Mouse (Mus musculus): Measurements from ENCODE around the gene St3gal5. TPM values are rescaled to one million over a fixed set of nuclear protein-coding genes. Genes with fewer than 3 reads are reported as not detected.

Gene St3gal5
- polyA plus RNA-seq, 1 experiment from 2014 or later = 185 TPM

- peaks cover 98% of the 10 kb centered on the region for H3K36me3 ChIP-seq (replicated peaks)
- no peak for ATAC-seq (ENCODE audit: insufficient read depth)
- peaks cover 56% of the 10 kb centered on the region for H3K4me1 ChIP-seq (replicated peaks)
- WGBS (ENCODE audit: insufficient replicate concordance) = 87% methylated on average over 8 of the region's 8 CpGs
- no peak overlapping the region for H3K9ac ChIP-seq
- no peak overlapping the region for H3K4me3 ChIP-seq (replicated peaks)
- H3K27me3 ChIP-seq = no peaks in the 10 kb centered on the region
- no peak overlapping the region for H3K27ac ChIP-seq (replicated peaks)
- no peaks in the 10 kb centered on the region for H3K9me3 ChIP-seq (replicated peaks)
- H3K4me2 ChIP-seq = no peak overlapping the region
These were observed 35.4 kb downstream of the St3gal5 start for GRCm38 (mm10) chr6:72132671-72133214.

DNA sequence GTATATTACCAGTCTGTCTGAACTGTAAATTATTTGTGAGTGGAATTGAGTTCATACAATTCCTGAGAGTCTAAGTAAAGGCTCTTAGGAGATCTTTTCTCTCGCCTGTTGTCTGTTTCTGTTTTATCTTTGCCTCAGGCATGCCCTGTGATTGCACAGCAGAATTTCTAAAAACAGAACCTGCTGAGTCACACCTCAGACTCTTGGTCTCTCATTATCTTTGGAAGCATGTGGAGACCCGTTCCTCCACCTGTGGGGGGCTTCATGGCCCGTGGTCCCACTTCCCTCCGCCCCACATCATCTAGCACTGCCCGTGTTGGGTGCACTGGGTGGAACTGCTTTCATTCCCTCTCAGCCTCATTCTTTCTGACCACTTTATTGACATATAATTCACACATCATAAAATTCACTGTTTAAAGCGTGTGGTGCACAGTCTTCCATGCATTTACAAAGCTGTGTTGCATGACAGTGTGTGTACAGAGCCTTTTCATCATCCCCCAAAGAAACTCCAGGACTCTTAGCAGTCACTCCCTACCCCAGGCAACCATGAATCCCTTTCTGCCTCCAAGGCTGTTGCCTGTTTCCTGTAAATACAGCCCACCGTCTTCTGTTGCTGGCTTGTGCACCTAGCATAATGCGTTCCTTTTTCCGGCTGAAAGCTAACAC is 37.6 kb downstream of the St3gal5 start:
- Histone ChIP-seq H3K4me2 (peak overlapping the region; percentile 11), H3K4me3 (replicated peaks) (no peak overlapping the region), H3K36me3 (replicated peaks) (peaks cover 82% of the 10 kb centered on the region), H3K27me3 (no peaks in the 10 kb centered on the region), H3K9me3 (replicated peaks) (no peaks in the 10 kb centered on the region), H3K4me1 (replicated peaks) (peaks cover 58% of the 10 kb centered on the region), H3K27ac (replicated peaks) (peak overlapping the region; percentile 77), H3K9ac (no peak overlapping the region)
- peak; percentile 67 for ATAC-seq (ENCODE audit: insufficient read depth)
- 44% methylated on average over 9 of the region's 9 CpGs for WGBS (ENCODE audit: insufficient replicate concordance)

GRCm38 (mm10) chr6:72136016-72136415 is 38.6 kb downstream of the St3gal5 start:
- WGBS (ENCODE audit: insufficient replicate concordance) = 43% methylated on average over 5 of the region's 5 CpGs
- Histone ChIP-seq H3K27ac (replicated peaks) (peak overlapping the region; percentile 77; the same call in 1 of the 2 replicates), H3K36me3 (replicated peaks) (peaks cover 82% of the 10 kb centered on the region), H3K9ac (no peak overlapping the region), H3K4me2 (no peak overlapping the region; the same call in 1 of the 2 replicates), H3K9me3 (replicated peaks) (no peaks in the 10 kb centered on the region), H3K27me3 (no peaks in the 10 kb centered on the region), H3K4me1 (replicated peaks) (peaks cover 67% of the 10 kb centered on the region), H3K4me3 (replicated peaks) (no peak overlapping the region)
- peak; percentile 24; the same call in 1 of the 2 replicates for ATAC-seq (ENCODE audit: insufficient read depth)

- no peak for ATAC-seq (ENCODE audit: insufficient read depth)
- Histone ChIP-seq H3K4me1 (replicated peaks) (peaks cover 70% of the 10 kb centered on the region), H3K9me3 (replicated peaks) (no peaks in the 10 kb centered on the region), H3K4me3 (replicated peaks) (no peak overlapping the region), H3K27me3 (no peaks in the 10 kb centered on the region), H3K27ac (replicated peaks) (0 out of 2 replicates have a peak overlapping the region, but pooled peaks have one; percentile 77), H3K9ac (no peak overlapping the region), H3K4me2 (no peak overlapping the region), H3K36me3 (replicated peaks) (peaks cover 82% of the 10 kb centered on the region)
- 83% methylated on average over 10 of the region's 10 CpGs for WGBS (ENCODE audit: insufficient replicate concordance)
These were observed 39.2 kb downstream of the St3gal5 start for GRCm38 (mm10) chr6:72136543-72136942.

DNA sequence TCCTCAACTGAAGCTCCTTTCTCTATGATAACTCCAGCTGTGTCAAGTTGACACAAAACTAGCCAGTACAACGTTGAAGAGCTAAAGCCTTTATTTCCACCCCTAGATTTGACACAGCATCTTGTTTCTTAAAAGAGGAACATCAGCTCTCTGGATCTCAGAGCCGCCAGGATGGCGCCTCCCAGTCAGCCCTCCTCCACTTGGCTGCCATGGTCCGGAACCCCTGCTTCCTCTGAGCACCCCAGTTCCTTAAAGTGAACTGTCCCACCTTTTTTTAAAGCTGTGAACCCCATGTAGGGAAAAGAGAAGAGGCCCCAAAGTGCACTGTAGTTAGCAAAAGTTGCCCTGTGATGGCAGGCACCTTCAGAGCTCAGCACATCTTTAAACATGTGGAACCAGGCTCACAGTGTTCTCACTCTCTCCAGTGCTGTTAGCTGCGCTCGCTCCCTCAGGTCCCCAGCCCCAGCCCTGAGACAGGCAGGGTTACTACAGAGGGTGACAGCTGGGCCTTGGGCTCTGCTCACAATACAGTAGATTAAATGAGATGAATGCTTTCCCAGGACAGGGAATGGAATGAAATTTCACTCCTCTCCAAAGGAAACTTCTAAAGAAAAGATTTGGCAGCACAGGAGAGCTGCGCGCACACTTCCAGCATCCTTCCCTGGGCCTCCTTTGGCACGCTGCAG is 42.3 kb downstream of the St3gal5 start:
- Histone ChIP-seq H3K4me2 (peak overlapping the region; percentile 15; the same call in 1 of the 2 replicates), H3K9me3 (replicated peaks) (no peaks in the 10 kb centered on the region), H3K27me3 (no peaks in the 10 kb centered on the region), H3K4me1 (replicated peaks) (peaks cover 42% of the 10 kb centered on the region), H3K27ac (replicated peaks) (peak overlapping the region; percentile 71), H3K9ac (no peak overlapping the region), H3K36me3 (replicated peaks) (peaks cover 82% of the 10 kb centered on the region), H3K4me3 (replicated peaks) (no peak overlapping the region)
- peak; percentile 17; the same call in 1 of the 2 replicates for ATAC-seq (ENCODE audit: insufficient read depth)
- WGBS (ENCODE audit: insufficient replicate concordance) = 57% methylated on average over 9 of the region's 9 CpGs

- H3K4me2 ChIP-seq = no peak overlapping the region
- H3K4me3 ChIP-seq (replicated peaks) = no peak overlapping the region
- WGBS (ENCODE audit: insufficient replicate concordance) = 24% methylated on average over 8 of the region's 8 CpGs
- H3K9me3 ChIP-seq (replicated peaks) = no peaks in the 10 kb centered on the region
- peaks cover 82% of the 10 kb centered on the region for H3K36me3 ChIP-seq (replicated peaks)
- 0 out of 2 replicates have a peak, but pooled peaks have one; percentile 11 for ATAC-seq (ENCODE audit: insufficient read depth)
- peaks cover 38% of the 10 kb centered on the region for H3K4me1 ChIP-seq (replicated peaks)
- no peaks in the 10 kb centered on the region for H3K27me3 ChIP-seq
- peak overlapping the region; percentile 71 for H3K27ac ChIP-seq (replicated peaks)
- no peak overlapping the region for H3K9ac ChIP-seq
These were observed 43.0 kb downstream of the St3gal5 start for GRCm38 (mm10) chr6:72140371-72140770.

- Histone ChIP-seq H3K27me3 (no peaks in the 10 kb centered on the region), H3K9ac (no peak overlapping the region), H3K27ac (replicated peaks) (no peak overlapping the region), H3K36me3 (replicated peaks) (peaks cover 79% of the 10 kb centered on the region), H3K4me1 (replicated peaks) (peaks cover 30% of the 10 kb centered on the region), H3K4me2 (no peak overlapping the region), H3K9me3 (replicated peaks) (no peaks in the 10 kb centered on the region), H3K4me3 (replicated peaks) (no peak overlapping the region)
- 65% methylated on average over 10 of the region's 10 CpGs for WGBS (ENCODE audit: insufficient replicate concordance)
- ATAC-seq (ENCODE audit: insufficient read depth) = no peak
These were observed 43.8 kb downstream of the St3gal5 start for GRCm38 (mm10) chr6:72141191-72141590.

DNA sequence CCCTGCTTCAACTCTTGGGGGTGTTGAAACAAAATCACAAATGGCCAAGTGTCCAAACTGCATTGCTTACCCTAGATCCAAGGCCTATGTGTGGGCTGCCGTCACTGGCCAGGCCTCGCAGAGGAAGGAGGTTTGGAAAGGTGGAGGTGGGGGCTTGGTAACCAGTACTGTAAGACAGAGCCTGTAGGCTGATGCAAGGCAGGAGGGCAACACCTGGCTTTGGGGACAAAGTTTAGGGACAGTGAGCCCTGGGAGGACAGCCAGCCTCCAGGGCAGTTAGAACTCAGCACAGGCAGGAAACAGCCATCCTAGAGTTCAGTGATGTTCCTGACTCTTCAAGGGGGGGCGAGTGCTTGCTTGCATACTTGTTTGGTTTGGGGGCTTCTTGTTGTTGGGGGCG is 45.2 kb downstream of the St3gal5 start:
- Histone ChIP-seq H3K36me3 (replicated peaks) (peaks cover 79% of the 10 kb centered on the region), H3K27me3 (no peaks in the 10 kb centered on the region), H3K4me1 (replicated peaks) (peaks cover 22% of the 10 kb centered on the region), H3K4me3 (replicated peaks) (no peak overlapping the region), H3K9ac (no peak overlapping the region), H3K27ac (replicated peaks) (no peak overlapping the region), H3K4me2 (no peak overlapping the region), H3K9me3 (replicated peaks) (no peaks in the 10 kb centered on the region)
- 90% methylated on average over 4 of the region's 4 CpGs for WGBS (ENCODE audit: insufficient replicate concordance)
- ATAC-seq (ENCODE audit: insufficient read depth) = no peak

DNA sequence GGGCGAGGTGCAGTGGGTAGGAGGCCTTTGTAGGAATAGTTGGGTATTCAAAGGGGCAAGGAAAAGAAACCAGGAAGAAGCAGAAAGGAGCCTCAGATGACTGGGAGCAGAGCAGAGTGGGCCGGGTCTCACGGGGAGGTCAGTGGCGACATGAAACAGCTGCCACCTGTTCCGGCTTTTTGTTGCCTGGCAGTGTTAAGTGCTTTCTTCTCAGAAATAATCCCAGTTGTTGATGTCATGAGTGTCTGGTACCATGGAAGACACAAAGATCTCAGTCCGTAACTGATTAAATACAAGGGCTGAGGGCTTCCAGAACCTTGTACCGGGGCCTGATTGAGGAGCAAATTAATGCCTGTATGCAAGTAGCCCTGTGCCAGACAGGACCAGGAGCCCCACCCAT is 47.0 kb downstream of the St3gal5 start:
- H3K36me3 ChIP-seq (replicated peaks) = peaks cover 97% of the 10 kb centered on the region
- no peak overlapping the region for H3K4me3 ChIP-seq (replicated peaks)
- WGBS (ENCODE audit: insufficient replicate concordance) = 92% methylated on average over 7 of the region's 7 CpGs
- H3K27me3 ChIP-seq = no peaks in the 10 kb centered on the region
- no peak for ATAC-seq (ENCODE audit: insufficient read depth)
- H3K9ac ChIP-seq = no peak overlapping the region
- H3K9me3 ChIP-seq (replicated peaks) = 0 out of 2 replicates have a peak, but pooled peaks cover 6% of the 10 kb centered on the region
- no peak overlapping the region for H3K27ac ChIP-seq (replicated peaks)
- H3K4me2 ChIP-seq = no peak overlapping the region
- peaks cover 22% of the 10 kb centered on the region for H3K4me1 ChIP-seq (replicated peaks)

- ATAC-seq (ENCODE audit: insufficient read depth) = no peak
- WGBS (ENCODE audit: insufficient replicate concordance) = 94% methylated on average over 14 of the region's 14 CpGs
- H3K4me2 ChIP-seq = no peak overlapping the region
- H3K36me3 ChIP-seq (replicated peaks) = peaks cover 97% of the 10 kb centered on the region
- no peak overlapping the region for H3K9ac ChIP-seq
- no peak overlapping the region for H3K4me3 ChIP-seq (replicated peaks)
- no peaks in the 10 kb centered on the region for H3K27me3 ChIP-seq
- no peak overlapping the region for H3K27ac ChIP-seq (replicated peaks)
- H3K4me1 ChIP-seq (replicated peaks) = 0 out of 2 replicates have a peak, but pooled peaks cover 4% of the 10 kb centered on the region
- H3K9me3 ChIP-seq (replicated peaks) = peaks cover 12% of the 10 kb centered on the region; the same call in 1 of the 2 replicates
These were observed 49.4 kb downstream of the St3gal5 start for GRCm38 (mm10) chr6:72146803-72147202.

GRCm38 (mm10) chr6:72148721-72149120 is 51.3 kb downstream of the St3gal5 start:
- no peak for ATAC-seq (ENCODE audit: insufficient read depth)
- peaks cover 12% of the 10 kb centered on the region; the same call in 1 of the 2 replicates for H3K9me3 ChIP-seq (replicated peaks)
- 97% methylated on average over 4 of the region's 4 CpGs for WGBS (ENCODE audit: insufficient replicate concordance)
- no peak overlapping the region for H3K9ac ChIP-seq
- peaks cover 97% of the 10 kb centered on the region for H3K36me3 ChIP-seq (replicated peaks)
- no peaks in the 10 kb centered on the region for H3K27me3 ChIP-seq
- H3K27ac ChIP-seq (replicated peaks) = no peak overlapping the region
- H3K4me1 ChIP-seq (replicated peaks) = 0 out of 2 replicates have a peak, but pooled peaks cover 4% of the 10 kb centered on the region
- H3K4me3 ChIP-seq (replicated peaks) = no peak overlapping the region
- H3K4me2 ChIP-seq = no peak overlapping the region

Data from liver, embryonic 15.5 days (tissue).